In the genomic region with DNA sequence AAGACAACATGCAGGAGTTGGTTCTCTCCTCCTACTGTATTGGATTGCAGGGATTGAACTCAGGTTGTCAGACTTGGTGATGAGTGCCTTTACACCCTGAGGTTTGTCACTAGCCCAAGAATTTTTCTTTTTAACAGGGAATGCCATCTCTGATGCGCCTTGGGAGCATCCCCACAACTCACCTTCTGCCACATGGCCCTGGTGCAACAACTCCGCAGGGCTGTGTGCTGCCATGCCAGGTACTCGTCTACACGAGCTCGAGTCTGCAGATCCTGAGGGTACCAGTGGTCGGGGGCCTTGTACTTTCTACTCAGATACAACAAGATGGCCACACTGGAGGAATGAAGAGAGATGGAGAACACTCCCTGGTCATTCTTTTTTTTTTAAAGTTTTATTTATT, we compare ENCODE assay signal across 39 mouse cellular contexts. TPM values are rescaled to one million over a fixed set of nuclear protein-coding genes. Genes with fewer than 3 reads are reported as not detected.
"Had no signal": no experiment of that assay in that cellular context is flagged by ENCODE, and none has a peak within 500 bp of the region (broad histone marks: within the 10 kb centered on the region; RNA-seq: fewer than 3 reads in every experiment).

No protein-coding gene starts in this region.

- H3K36me3 ChIP-seq: embryonic facial prominence, embryonic 10.5 days; embryonic facial prominence, embryonic 12.5 days; embryonic facial prominence, embryonic 13.5 days; embryonic facial prominence, embryonic 15.5 days; forebrain, embryonic 10.5 days; forebrain, embryonic 12.5 days; forebrain, embryonic 15.5 days had no signal

- H3K4me3 ChIP-seq: embryonic facial prominence, embryonic 10.5 days; embryonic facial prominence, embryonic 12.5 days; embryonic facial prominence, embryonic 13.5 days; embryonic facial prominence, embryonic 15.5 days; erythroblast, embryonic 14.5 days; forebrain, embryonic 10.5 days; forebrain, embryonic 12.5 days; forebrain, embryonic 13.5 days; forebrain, embryonic 15.5 days; gastrocnemius, adult 2 months; heart, adult 2 months had no signal

- ATAC-seq: forebrain, embryonic 13.5 days; forebrain, embryonic 14.5 days; forebrain, embryonic 15.5 days; forebrain, embryonic 16.5 days; forebrain, postnatal 0 days had no signal

- H3K27ac ChIP-seq: embryonic facial prominence, embryonic 10.5 days; embryonic facial prominence, embryonic 12.5 days; embryonic facial prominence, embryonic 13.5 days; embryonic facial prominence, embryonic 15.5 days; forebrain, embryonic 10.5 days; forebrain, embryonic 12.5 days; forebrain, embryonic 13.5 days; forebrain, embryonic 15.5 days; gastrocnemius, adult 2 months; heart, adult 2 months had no signal

- DNase-seq: cerebellum, adult 2 months; cerebellum, adult 8-10 months; cerebellum, adult 9-10 months; cerebellum, adult 9-11 months; cerebellum, postnatal 10 days; cerebellum, postnatal 14 days; cerebellum, postnatal 25 days; cerebellum, postnatal 36 days; embryo, embryonic 11 days; forebrain, postnatal 0 days; gastrocnemius, adult 2 months; gastrocnemius, postnatal 10 days; gastrocnemius, postnatal 14 days; gastrocnemius, postnatal 25 days; gastrocnemius, postnatal 36 days; heart, adult 18-20 months; heart, adult 2 months had no signal

- H3K4me2 ChIP-seq: embryonic facial prominence, embryonic 12.5 days; embryonic facial prominence, embryonic 13.5 days; embryonic facial prominence, embryonic 15.5 days; forebrain, embryonic 12.5 days; forebrain, embryonic 13.5 days; forebrain, embryonic 15.5 days had no signal

- H3K9me3 ChIP-seq: embryonic facial prominence, embryonic 10.5 days; embryonic facial prominence, embryonic 12.5 days; embryonic facial prominence, embryonic 13.5 days; embryonic facial prominence, embryonic 15.5 days; forebrain, embryonic 10.5 days; forebrain, embryonic 12.5 days; forebrain, embryonic 13.5 days had no signal

- H3K9ac ChIP-seq: embryonic facial prominence, embryonic 12.5 days; embryonic facial prominence, embryonic 13.5 days; embryonic facial prominence, embryonic 15.5 days; forebrain, embryonic 12.5 days; forebrain, embryonic 13.5 days; forebrain, embryonic 15.5 days; forebrain, postnatal 0 days had no signal

RNA-seq across cellular contexts. Expression of a gene that starts 4.2 kb away (rescaled TPM):
- total RNA-seq: common myeloid progenitor, adult 5-6 weeks; forebrain, postnatal 0 days; gastrocnemius, adult 18-20 months; gastrocnemius, adult 2 months; gastrocnemius, adult 8-10 months; gastrocnemius, postnatal 10 days; gastrocnemius, postnatal 14 days; gastrocnemius, postnatal 25 days; gastrocnemius, postnatal 36 days; gastrocnemius, postnatal 4 days; granulocyte monocyte progenitor cell, adult 5-6 weeks; heart, adult 18-20 months; heart, adult 2 months; heart, adult 8-10 months had no signal
- polyA plus RNA-seq: cerebellum, adult 2 months; cortical plate, adult 2 months; embryonic facial prominence, embryonic 10.5 days; embryonic facial prominence, embryonic 11.5 days; embryonic facial prominence, embryonic 12.5 days; embryonic facial prominence, embryonic 13.5 days; embryonic facial prominence, embryonic 14.5 days; embryonic facial prominence, embryonic 15.5 days; erythroblast, embryonic 14.5 days; forebrain, embryonic 10.5 days; forebrain, embryonic 11.5 days; forebrain, embryonic 12.5 days; forebrain, embryonic 13.5 days; forebrain, embryonic 15.5 days; forebrain, embryonic 16.5 days; forebrain, postnatal 0 days; frontal cortex, adult 2 months; heart, adult 2 months had no signal

RNA-seq across cellular contexts. Expression of a gene that starts 4.7 kb away (rescaled TPM):
- polyA plus RNA-seq: erythroblast, embryonic 14.5 days had no signal

RNA-seq across cellular contexts. Expression of a gene that starts 21.8 kb away (rescaled TPM):
- total RNA-seq: granulocyte monocyte progenitor cell, adult 5-6 weeks had no signal
